ENCODE assay signal across 22 mouse cellular contexts in the genomic region with DNA sequence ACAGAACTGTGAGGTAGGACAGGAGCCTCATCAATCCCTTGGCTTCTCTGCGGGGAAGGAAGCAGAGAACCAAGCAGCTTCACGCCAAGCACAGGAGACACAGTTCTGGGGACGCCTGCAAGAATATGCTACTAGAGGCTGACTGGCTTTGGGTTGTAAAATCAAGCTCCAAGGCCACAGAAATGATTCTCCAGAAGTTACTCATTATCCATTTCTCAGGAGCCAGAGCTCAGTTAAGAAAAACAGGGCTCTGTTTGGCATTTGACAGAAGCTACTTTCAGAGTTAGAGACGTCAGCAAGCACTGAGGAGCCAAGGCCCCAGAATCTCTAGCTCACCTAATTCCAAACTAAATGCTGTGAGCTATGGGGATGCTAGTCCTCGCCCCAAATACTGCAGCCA. TPM values are rescaled to one million over a fixed set of nuclear protein-coding genes. Genes with fewer than 3 reads are reported as not detected.
A peak's percentile ranks its signal among the peaks of the same experiment; 100 is the strongest.
DNase-seq lines count a peak whose midpoint lies in the region; ATAC-seq and TF ChIP-seq lines count a peak whose summit lies in the region.
"Had no signal": no experiment of that assay in that cellular context is flagged by ENCODE, and none has a peak within 500 bp of the region (broad histone marks: within the 10 kb centered on the region; RNA-seq: fewer than 3 reads in every experiment).

No protein-coding gene starts in this region.

- TF ChIP-seq CTCF in kidney, adult 2 months (conservative IDR thresholded peaks at IDR 0.05; ENCODE audit: insufficient read depth, insufficient read length, low read depth, low read length): no peak

- H3K36me3 ChIP-seq in kidney, adult 2 months (ENCODE audit: control insufficient read depth, insufficient read depth, low read length): no peaks in the 10 kb centered on the region; the same call in none of the 2 replicates
- peaks cover 69% of the 10 kb centered on the region for H3K36me3 ChIP-seq in kidney, embryonic 16.5 days (ENCODE audit: insufficient read depth, low read length)

- H3K9me3 ChIP-seq in kidney, embryonic 16.5 days (ENCODE audit: low read length): no peaks in the 10 kb centered on the region
- H3K9me3 ChIP-seq: embryonic facial prominence, embryonic 15.5 days; forebrain, embryonic 10.5 days; G1E; heart, embryonic 10.5 days; hindbrain, embryonic 13.5 days had no signal

- H3K27ac ChIP-seq in kidney, adult 2 months (ENCODE audit: insufficient read depth, low read depth, low read length): peak overlapping the region; percentile 46
- 0 out of 2 replicates have a peak overlapping the region, but pooled peaks have one; percentile 53 for H3K27ac ChIP-seq in kidney, embryonic 16.5 days (ENCODE audit: low read length)
- H3K27ac ChIP-seq: embryonic facial prominence, embryonic 15.5 days; forebrain, embryonic 10.5 days; heart, embryonic 10.5 days; hindbrain, embryonic 13.5 days had no signal

- 63% methylated on average over 5 of the region's 5 CpGs for WGBS in kidney, adult 2 months
- 86% methylated on average over 5 of the region's 5 CpGs for WGBS in kidney, embryonic 16.5 days

- no peak overlapping the region for H3K4me2 ChIP-seq in kidney, embryonic 16.5 days (replicated peaks; ENCODE audit: low read depth, low read length)
- H3K4me2 ChIP-seq: embryonic facial prominence, embryonic 15.5 days; hindbrain, embryonic 13.5 days had no signal

- H3K9ac ChIP-seq in kidney, embryonic 16.5 days (replicated peaks; ENCODE audit: low read length): no peak overlapping the region
- H3K9ac ChIP-seq: embryonic facial prominence, embryonic 15.5 days; hindbrain, embryonic 13.5 days had no signal

- no peaks in the 10 kb centered on the region for H3K4me1 ChIP-seq in kidney, adult 2 months (ENCODE audit: control insufficient read depth, insufficient read depth, low read length)
- no peaks in the 10 kb centered on the region for H3K4me1 ChIP-seq in kidney, embryonic 16.5 days (ENCODE audit: insufficient read depth, low read length)
- H3K4me1 ChIP-seq: embryonic facial prominence, embryonic 15.5 days; forebrain, embryonic 10.5 days; heart, embryonic 10.5 days; hindbrain, embryonic 13.5 days had no signal

- no peak for TF ChIP-seq POLR2A in kidney, adult 2 months (IDR thresholded peaks at IDR 0.05; ENCODE audit: low read depth, low read length)

- peak; percentile 54; the same call in 1 of the 2 replicates for ATAC-seq in kidney, embryonic 16.5 days (ENCODE audit: low FRiP score, low TSS enrichment)
- ATAC-seq in cerebellum, adult (ENCODE audit: insufficient number of reproducible peaks, low FRiP score, low TSS enrichment): no peak
- ATAC-seq: CD4-positive, CD25-positive, alpha-beta regulatory T cell, adult 4 months; forebrain, embryonic 14.5 days had no signal

- DNase-seq in adrenal gland, adult 2 months: peak; percentile 16
- DNase-seq in adrenal gland, postnatal 10 days: no peak
- peak; percentile 86 for DNase-seq in kidney, adult 2 months
- peak; percentile 54 to 68 for DNase-seq in kidney, postnatal 36 days
- DNase-seq in spleen, postnatal 36 days (ENCODE audit: low spot score in 2 of 2): no peak
- DNase-seq: adrenal gland, postnatal 14 days; B cell, adult 2 months; cerebellum, adult 18-20 months; cerebellum, postnatal 10 days; gastrocnemius, postnatal 36 days; heart, adult 18-20 months; heart, postnatal 10 days had no signal

- no peak overlapping the region for H3K4me3 ChIP-seq in kidney, adult 2 months (ENCODE audit: insufficient read depth, low read depth, low read length)
- H3K4me3 ChIP-seq in kidney, embryonic 16.5 days (ENCODE audit: low read length): no peak overlapping the region
- H3K4me3 ChIP-seq: embryonic facial prominence, embryonic 15.5 days; erythroblast, embryonic 14.5 days; forebrain, embryonic 10.5 days; heart, embryonic 10.5 days; hindbrain, embryonic 13.5 days had no signal

- no peaks in the 10 kb centered on the region for H3K27me3 ChIP-seq in kidney, adult 2 months (replicated peaks; ENCODE audit: control insufficient read depth, insufficient read depth, low read length)
- no peaks in the 10 kb centered on the region for H3K27me3 ChIP-seq in kidney, embryonic 16.5 days (ENCODE audit: insufficient read depth, low read length)
- H3K27me3 ChIP-seq: embryonic facial prominence, embryonic 15.5 days; hindbrain, embryonic 13.5 days had no signal

RNA-seq across cellular contexts. Expression of a gene that starts 14.9 kb away (rescaled TPM):
- total RNA-seq in adrenal gland, adult 2 months (2021): 10 to 100 TPM; 18.5 to 26.3 TPM
- polyA plus RNA-seq in adrenal gland, adult 2 months (2012; rRNA removed): 1.8 and 2.9 TPM in 2 replicates
- 10 to 100 TPM; 20.8 to 25.7 TPM for total RNA-seq in adrenal gland, postnatal 10 days (2021)
- 10.9 and 14.2 TPM in 2 replicates for polyA plus RNA-seq in kidney, adult 2 months (2012; rRNA removed)
- 16.8 and 18.7 TPM in 2 replicates for polyA plus RNA-seq in kidney, embryonic 16.5 days (2015; fragmentation: Nextera tagmentation; extraction: Ambion mirVana)

Comparison
In these comparisons a context has a peak if more than half of its experiments do, and no peak if none do; other contexts are left out.
1. DNase-seq: peak in adrenal gland, adult 2 months (single experiment), kidney, adult 2 months (single experiment) and kidney, postnatal 36 days (2 of 2); none in adrenal gland, postnatal 10 days (single experiment) and spleen, postnatal 36 days (0 of 2).